Comparison of ENCODE assay signal across 14 mouse cellular contexts in the genomic region with DNA sequence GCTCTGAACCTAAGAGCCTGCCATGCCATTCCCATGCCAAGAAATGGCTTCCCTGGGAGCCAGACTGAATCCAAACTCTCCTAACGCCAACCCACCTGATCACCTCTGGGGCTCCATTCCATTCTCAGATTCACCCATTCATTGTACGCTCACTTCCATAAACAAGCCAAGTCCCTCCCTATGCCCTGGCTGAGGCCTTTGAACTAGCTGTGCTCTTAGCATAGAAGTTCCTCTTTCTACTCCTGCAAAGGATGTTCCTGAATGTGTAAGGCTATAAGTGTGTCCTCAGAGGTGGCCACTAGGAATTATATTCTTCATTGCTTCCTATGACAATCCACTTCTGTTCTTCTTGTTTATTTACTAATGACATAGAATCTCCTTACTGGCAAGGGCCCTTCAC.
"Had no signal": no experiment of that assay in that cellular context is flagged by ENCODE, and none has a peak within 500 bp of the region (broad histone marks: within the 10 kb centered on the region; RNA-seq: fewer than 3 reads in every experiment).

No protein-coding gene starts in this region.

- H3K36me3 ChIP-seq: kidney, embryonic 15.5 days; limb, embryonic 12.5 days; lung, embryonic 15.5 days; midbrain, embryonic 12.5 days; neural tube, embryonic 15.5 days had no signal

- H3K9me3 ChIP-seq: kidney, embryonic 15.5 days; liver, embryonic 13.5 days; lung, embryonic 15.5 days; megakaryocyte, embryonic 14.5 days; midbrain, embryonic 12.5 days; neural tube, embryonic 15.5 days had no signal

- H3K9ac ChIP-seq: kidney, embryonic 15.5 days; limb, embryonic 12.5 days; liver, embryonic 13.5 days; liver, postnatal 0 days; lung, embryonic 15.5 days; midbrain, embryonic 12.5 days; neural tube, embryonic 15.5 days had no signal

- H3K27ac ChIP-seq: kidney, embryonic 15.5 days; limb, embryonic 12.5 days; liver, embryonic 13.5 days; lung, embryonic 15.5 days; midbrain, embryonic 12.5 days; neural tube, embryonic 15.5 days had no signal

- ATAC-seq: liver, postnatal 0 days had no signal

- DNase-seq: kidney, adult 2 months; kidney, postnatal 36 days; liver; liver, embryonic 13.5 days; liver, postnatal 0 days; lung, postnatal 36 days; thymus, postnatal 36 days had no signal

- H3K4me2 ChIP-seq: kidney, embryonic 15.5 days; limb, embryonic 12.5 days; liver, embryonic 13.5 days; lung, embryonic 15.5 days; midbrain, embryonic 12.5 days; neural tube, embryonic 15.5 days had no signal

- H3K4me3 ChIP-seq: kidney, embryonic 15.5 days; limb, embryonic 12.5 days; liver, embryonic 13.5 days; lung, embryonic 15.5 days; megakaryocyte, embryonic 14.5 days; midbrain, embryonic 12.5 days; myocyte; neural tube, embryonic 15.5 days had no signal

- H3K27me3 ChIP-seq: kidney, embryonic 15.5 days; limb, embryonic 12.5 days; liver, embryonic 13.5 days; lung, embryonic 15.5 days; megakaryocyte, embryonic 14.5 days; midbrain, embryonic 12.5 days; neural tube, embryonic 15.5 days had no signal
